Mouse (Mus musculus) neural tube, embryonic 13.5 days (tissue): ENCODE measurements around the gene Btbd35f14. TPM values are rescaled to one million over a fixed set of nuclear protein-coding genes. Genes with fewer than 3 reads are reported as not detected.
"Not testable (repeated sequence)": the region's sequence is repeated elsewhere in the genome, so short reads cannot be mapped to it uniquely, and the experiment has no call there.

ENCODE experiments used
- ATAC-seq: fragments of 200-750 bp; cut with Nextera tagmentation; 2 replicates; pipeline ENCODE4 v1.8.0; 2017; ENCODE audit warnings: low read depth, mild to moderate bottlenecking, moderate TSS enrichment, moderate library complexity
- H3K27ac ChIP-seq: fragments of 300-500 bp; sonication (generic); replicated peaks from 2 replicates; pipeline ENCODE4 v1.5.1; 2015; ENCODE audit warnings: moderate library complexity, mild to moderate bottlenecking, inconsistent platforms
- H3K27me3 ChIP-seq: fragments of 300-500 bp; sonication (generic); 2 replicates; pipeline ENCODE4 v1.6.1; 2015; ENCODE audit warnings: mild to moderate bottlenecking, inconsistent platforms
- H3K36me3 ChIP-seq: fragments of 300-500 bp; sonication (generic); 2 replicates; pipeline ENCODE4 v1.6.1; 2015; ENCODE audit warnings: mild to moderate bottlenecking, inconsistent platforms
- H3K4me1 ChIP-seq: fragments of 300-500 bp; sonication (generic); replicated peaks from 2 replicates; pipeline ENCODE4 v1.6.1; 2015; ENCODE audit warnings: inconsistent platforms
- H3K4me2 ChIP-seq: fragments of 300-500 bp; sonication (generic); 2 replicates; pipeline ENCODE4 v1.6.1; 2015; ENCODE audit warnings: inconsistent platforms, mild to moderate bottlenecking, moderate library complexity
- H3K4me3 ChIP-seq: fragments of 300-500 bp; sonication (generic); 2 replicates; pipeline ENCODE4 v1.5.1; 2015; ENCODE audit warnings: mild to moderate bottlenecking, inconsistent platforms
- H3K9ac ChIP-seq: fragments of 300-500 bp; sonication (generic); 2 replicates; pipeline ENCODE4 v1.6.1; 2015; ENCODE audit warnings: moderate library complexity, mild to moderate bottlenecking, inconsistent platforms
- H3K9me3 ChIP-seq: fragments of 300-500 bp; sonication (generic); 2 replicates; pipeline ENCODE4 v1.6.1; 2016; ENCODE audit warnings: inconsistent platforms
- WGBS: fragments of 180-500 bp; shearing (Covaris S2); methylation state at CpG from one replicate; pipeline ENCODE4 v1.1.7; 2015; 5-methylcytosine and 5-hydroxymethylcytosine counted together
- polyA plus RNA-seq: library from polyadenylated mRNA; unstranded; fragments of >200 nt; fragmentation: Nextera tagmentation; extraction: Ambion mirVana; gene quantifications from 2 replicates; pipeline ENCODE4 v1.2.1, GENCODE M21; 2015

The Btbd35f14 gene
- not detected in 2 replicates for polyA plus RNA-seq

GRCm38 (mm10) chrX:33702249-33702648, at the start of gene Btbd35f14:
Btbd35f14 (minus strand) TSS chrX:33702349.
- ATAC-seq, H3K9ac ChIP-seq, H3K27ac ChIP-seq, H3K27me3 ChIP-seq, H3K4me1 ChIP-seq, H3K36me3 ChIP-seq, H3K4me2 ChIP-seq, H3K4me3 ChIP-seq, H3K9me3 ChIP-seq: not testable (repeated sequence)
- no CpG with 5 or more reads among the region's 3 CpGs for WGBS

DNA sequence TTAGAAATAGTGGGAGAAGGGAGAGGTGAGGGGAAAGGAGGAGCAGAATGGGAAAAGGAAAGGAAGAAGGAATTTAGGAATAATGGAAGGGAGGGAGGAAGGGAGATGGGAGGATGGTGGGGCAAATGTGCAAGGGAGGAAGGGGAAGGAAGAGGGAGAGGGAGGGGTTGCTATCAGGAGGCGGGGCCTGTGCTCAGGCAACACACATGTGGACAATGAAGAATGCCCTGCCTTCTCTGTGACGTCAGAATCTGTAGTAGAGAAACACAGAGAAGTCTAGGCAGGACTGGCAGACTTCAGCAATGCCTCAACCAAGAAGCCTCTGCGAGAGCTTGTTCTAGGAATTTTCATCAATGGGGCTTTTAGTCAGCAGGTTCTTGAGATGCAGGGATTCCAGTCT, 45.3 kb downstream of the Btbd35f14 start, which contains the start of gene Btbd35f13:
Btbd35f13 (plus strand) TSS at position 301 of the 400 bp plus-strand sequence.
- H3K4me2 ChIP-seq, H3K4me3 ChIP-seq, H3K36me3 ChIP-seq, H3K27ac ChIP-seq, H3K27me3 ChIP-seq, H3K4me1 ChIP-seq, H3K9me3 ChIP-seq, ATAC-seq, H3K9ac ChIP-seq: not testable (repeated sequence)
- 71% methylated on average over 3 of the region's 3 CpGs for WGBS

Other genes starting within 250 kb of the Btbd35f14 start
- not detected in 2 replicates for gene Btbd35f15, start 125.0 kb downstream of the Btbd35f14 start, polyA plus RNA-seq
- gene Btbd35f13, start 45.2 kb downstream of the Btbd35f14 start, polyA plus RNA-seq = not detected in 2 replicates